Mouse (Mus musculus) cortical plate, adult 2 months (tissue): Measurements from ENCODE around the gene Best1. TPM values are rescaled to one million over a fixed set of nuclear protein-coding genes. Genes with fewer than 3 reads are reported as not detected.

Source experiments
- H3K27ac ChIP-seq: fragments of 200-500 bp; 2 replicates; pipeline ENCODE4 v1.5.1; 2012; ENCODE audit warnings: low read length, control low read depth, inconsistent platforms; ENCODE audit not compliant: insufficient read depth
- H3K4me1 ChIP-seq: fragments of 200-500 bp; 2 replicates; pipeline ENCODE4 v1.6.1; 2011; ENCODE audit warnings: low read length; ENCODE audit not compliant: control insufficient read depth, insufficient read depth
- H3K4me3 ChIP-seq: fragments of 200-500 bp; 2 replicates; pipeline ENCODE4 v1.5.1; 2011; ENCODE audit warnings: mild to moderate bottlenecking, low read length, control low read depth; ENCODE audit not compliant: insufficient read depth
- CTCF ChIP-seq: fragments of 200-500 bp; IDR thresholded peaks from 2 replicates; pipeline ENCODE4 v1.5.1; 2011; ENCODE audit warnings: mild to moderate bottlenecking, control low read depth, low read length; ENCODE audit not compliant: insufficient read depth; ENCODE audit errors: extremely low read depth
- POLR2A ChIP-seq: fragments of 200-500 bp; IDR thresholded peaks from 2 replicates; pipeline ENCODE4 v1.6.1; 2011; ENCODE audit warnings: mild to moderate bottlenecking, low read length, control low read depth; ENCODE audit not compliant: insufficient read depth; ENCODE audit errors: extremely low read depth
- polyA plus RNA-seq: library from polyadenylated mRNA; depleted of rRNA; stranded (reverse); fragments of >200 nt; gene quantifications from 2 replicates; pipeline ENCODE4 v1.2.3, GENCODE M21; 2012

Gene Best1
- polyA plus RNA-seq, 1 experiment = 0.98 TPM

DNA sequence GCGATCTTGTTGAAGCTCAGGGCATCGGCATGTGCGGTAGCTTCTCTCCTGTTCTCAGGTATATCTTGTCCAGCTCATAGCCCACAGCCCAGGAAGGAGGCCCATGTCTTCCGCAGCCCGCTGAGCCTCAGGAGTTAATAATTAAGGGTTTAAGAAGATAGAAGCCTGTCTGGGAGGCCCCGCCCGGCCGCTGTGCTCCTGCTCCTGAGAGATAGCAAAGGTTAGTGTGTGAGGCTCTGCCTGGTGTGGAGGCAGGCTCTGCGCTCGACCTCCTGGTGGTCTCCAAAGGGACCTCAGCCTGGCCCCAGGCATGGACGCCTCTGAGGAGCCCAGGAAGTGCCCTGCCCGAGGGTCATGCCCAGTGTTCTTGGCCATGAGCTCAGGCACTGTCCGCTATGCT is 13.4 kb upstream of the Best1 start:
- TF ChIP-seq CTCF (no peak), POLR2A (no peak)
- Histone ChIP-seq H3K4me3 (no peak overlapping the region), H3K4me1 (no peaks in the 10 kb centered on the region), H3K27ac (no peak overlapping the region)

DNA sequence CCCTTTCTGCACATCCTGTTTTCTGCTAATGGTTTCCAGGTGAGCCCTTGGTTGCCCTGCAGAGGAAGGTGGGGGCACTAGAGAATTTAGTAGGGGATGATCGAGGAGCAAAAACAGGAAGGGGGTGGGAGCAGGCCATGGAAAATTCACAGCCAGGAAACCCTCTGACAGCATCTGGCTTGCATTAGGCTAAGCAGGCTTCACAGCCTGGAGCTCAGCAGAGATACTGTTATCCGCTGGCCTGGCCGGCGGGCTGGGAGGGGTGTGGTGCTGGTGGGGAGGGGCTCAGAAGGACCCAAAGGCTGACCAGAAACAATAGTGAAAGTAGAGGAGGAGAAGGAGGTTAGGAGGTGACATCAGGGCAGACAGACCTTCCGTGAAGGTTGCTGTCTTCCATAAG is 12.5 kb upstream of the Best1 start:
- H3K27ac ChIP-seq = no peak overlapping the region
- no peak overlapping the region for H3K4me3 ChIP-seq
- H3K4me1 ChIP-seq = no peaks in the 10 kb centered on the region
- TF ChIP-seq POLR2A = no peak
- TF ChIP-seq CTCF = no peak

DNA sequence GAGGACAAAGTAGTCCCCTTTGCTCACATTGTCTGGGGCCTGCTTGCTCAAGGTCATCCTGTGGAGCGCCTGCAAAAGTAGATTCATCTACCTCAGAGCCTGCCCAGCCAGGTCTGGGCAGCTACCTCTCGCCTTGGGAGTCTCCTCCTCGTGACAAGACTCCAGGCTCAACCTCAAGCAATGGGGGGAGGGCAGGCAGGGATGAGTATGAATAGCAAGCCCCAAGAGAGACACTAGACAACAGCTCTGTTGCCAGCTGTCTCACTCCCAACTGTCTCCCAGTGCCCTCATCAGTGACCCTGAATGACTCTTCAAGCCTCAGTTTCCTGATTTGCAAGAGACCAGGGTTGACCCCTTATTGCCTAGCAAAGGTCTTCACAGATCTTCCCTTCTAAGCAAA is 11.9 kb upstream of the Best1 start:
- Histone ChIP-seq H3K4me1 (no peaks in the 10 kb centered on the region), H3K4me3 (no peak overlapping the region), H3K27ac (no peak overlapping the region)
- TF ChIP-seq POLR2A = no peak
- no peak for TF ChIP-seq CTCF

GRCm38 (mm10) chr19:10012827-10013278 is 11.4 kb upstream of the Best1 start:
- Histone ChIP-seq H3K4me3 (no peak overlapping the region), H3K4me1 (no peaks in the 10 kb centered on the region), H3K27ac (no peak overlapping the region)
- no peak for TF ChIP-seq CTCF
- TF ChIP-seq POLR2A = no peak

- H3K4me3 ChIP-seq = no peak overlapping the region
- no peaks in the 10 kb centered on the region for H3K4me1 ChIP-seq
- TF ChIP-seq CTCF = no peak
- TF ChIP-seq POLR2A = no peak
- no peak overlapping the region for H3K27ac ChIP-seq
Measured at GRCm38 (mm10) chr19:10011408-10011807, 10.0 kb upstream of the Best1 start.

DNA sequence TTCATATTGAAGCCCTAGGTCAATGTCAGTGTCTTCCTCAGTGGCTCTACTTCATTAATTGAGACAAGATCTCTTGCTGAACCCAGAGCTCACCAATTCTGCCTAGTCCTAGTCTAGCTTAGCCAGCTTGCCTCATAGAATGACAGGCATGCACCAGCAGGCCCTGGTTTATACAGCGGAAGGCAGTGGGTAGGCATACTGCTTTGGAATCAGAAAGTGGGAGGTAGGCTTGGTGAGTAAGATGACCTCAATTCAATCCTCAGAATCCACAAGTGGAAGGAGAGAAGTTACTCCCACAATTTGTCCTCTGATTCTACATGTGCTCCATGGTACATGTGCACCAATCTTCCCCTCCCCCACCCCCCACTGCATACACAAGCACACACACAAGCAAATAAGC is 2.3 kb upstream of the Best1 start:
- Histone ChIP-seq H3K4me3 (no peak overlapping the region), H3K4me1 (peaks cover under 1% of the 10 kb centered on the region; the same call in 1 of the 2 replicates)
- TF ChIP-seq POLR2A = no peak
- TF ChIP-seq CTCF = no peak

DNA sequence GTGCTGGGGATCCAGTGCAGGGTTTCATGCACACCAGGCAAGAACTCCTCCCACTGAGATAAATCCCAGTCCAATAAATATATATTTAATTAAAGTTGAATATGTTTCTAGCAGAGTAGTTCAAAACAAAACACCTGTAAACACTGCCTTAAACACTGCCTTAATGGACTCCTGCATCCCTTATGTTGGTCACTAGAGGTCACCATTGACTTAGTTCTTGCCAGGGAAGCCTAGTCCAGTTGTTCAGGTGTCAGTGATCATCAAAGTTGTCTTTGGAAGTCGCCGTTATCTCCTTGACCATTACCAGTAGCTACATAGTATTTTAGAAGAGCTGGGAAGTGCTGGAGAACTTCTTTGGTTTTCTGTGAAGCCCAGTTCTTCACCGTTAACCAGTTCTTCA is 1.1 kb downstream of the Best1 start:
- Histone ChIP-seq H3K27ac (no peak overlapping the region), H3K4me3 (no peak overlapping the region), H3K4me1 (peaks cover 2% of the 10 kb centered on the region; the same call in 1 of the 2 replicates)
- TF ChIP-seq CTCF (peak; percentile 78), POLR2A (no peak)

More for the DNA sequence above, 2.3 kb upstream of the Best1 start:
- no peak overlapping the region for H3K27ac ChIP-seq

DNA sequence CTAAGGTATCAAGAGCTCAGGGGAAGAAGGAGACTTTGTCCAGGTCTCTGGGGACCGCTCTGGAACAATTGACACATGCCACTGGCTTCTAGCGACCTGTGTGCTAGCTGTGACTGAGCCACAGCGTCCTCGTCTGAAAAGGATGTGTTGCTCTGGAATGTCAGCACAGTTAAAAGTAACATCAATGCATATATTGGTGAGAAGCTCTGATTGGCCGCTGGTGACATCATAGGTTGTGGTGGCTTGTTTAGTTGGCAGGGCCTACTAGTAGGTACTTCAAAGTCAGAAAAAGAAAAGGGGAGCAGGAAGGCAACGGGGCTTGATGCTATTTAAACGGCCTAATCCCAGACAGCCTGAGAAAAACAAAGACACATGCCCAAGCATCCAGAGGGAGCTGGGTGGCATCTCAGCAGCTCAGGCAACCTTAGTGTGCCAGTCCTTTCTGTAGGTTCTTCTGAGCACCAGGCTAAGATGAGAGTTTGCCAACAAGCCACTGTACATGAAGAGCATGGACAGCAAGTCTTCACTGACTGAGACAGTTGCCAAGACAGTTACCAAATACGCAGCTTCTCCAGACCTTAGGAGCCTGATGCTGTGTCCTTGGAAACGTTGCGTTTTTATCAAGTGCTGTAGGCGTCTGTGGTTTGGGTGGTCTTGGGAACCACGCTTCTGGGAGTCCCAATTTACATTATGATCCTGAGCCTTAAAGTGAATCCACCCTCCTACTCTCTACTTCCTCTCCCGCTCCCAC is 2.5 kb downstream of the Best1 start:
- H3K4me3 ChIP-seq = no peak overlapping the region
- H3K27ac ChIP-seq = no peak overlapping the region
- peaks cover 2% of the 10 kb centered on the region; the same call in 1 of the 2 replicates for H3K4me1 ChIP-seq
- TF ChIP-seq CTCF (no peak), POLR2A (no peak)

DNA sequence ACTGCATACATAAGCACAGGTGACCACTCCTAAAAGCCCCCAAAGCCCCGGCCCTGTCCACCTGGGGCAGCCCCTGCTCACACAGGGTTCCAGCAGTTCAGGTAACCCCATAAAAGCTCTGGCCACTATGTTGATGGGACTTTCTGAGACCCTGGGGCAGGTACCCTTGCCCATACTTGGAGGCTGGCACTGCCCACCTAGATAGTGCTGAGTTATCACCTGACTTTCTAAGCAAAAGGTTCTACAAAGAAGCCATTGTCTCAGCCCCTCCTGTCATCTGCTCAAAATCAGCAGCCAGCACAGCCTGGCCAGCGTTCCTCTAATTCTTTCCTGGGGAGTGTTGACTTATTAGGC is 3.4 kb downstream of the Best1 start:
- Histone ChIP-seq H3K4me3 (no peak overlapping the region), H3K4me1 (peaks cover 2% of the 10 kb centered on the region; the same call in 1 of the 2 replicates), H3K27ac (no peak overlapping the region)
- no peak for TF ChIP-seq POLR2A
- no peak for TF ChIP-seq CTCF

DNA sequence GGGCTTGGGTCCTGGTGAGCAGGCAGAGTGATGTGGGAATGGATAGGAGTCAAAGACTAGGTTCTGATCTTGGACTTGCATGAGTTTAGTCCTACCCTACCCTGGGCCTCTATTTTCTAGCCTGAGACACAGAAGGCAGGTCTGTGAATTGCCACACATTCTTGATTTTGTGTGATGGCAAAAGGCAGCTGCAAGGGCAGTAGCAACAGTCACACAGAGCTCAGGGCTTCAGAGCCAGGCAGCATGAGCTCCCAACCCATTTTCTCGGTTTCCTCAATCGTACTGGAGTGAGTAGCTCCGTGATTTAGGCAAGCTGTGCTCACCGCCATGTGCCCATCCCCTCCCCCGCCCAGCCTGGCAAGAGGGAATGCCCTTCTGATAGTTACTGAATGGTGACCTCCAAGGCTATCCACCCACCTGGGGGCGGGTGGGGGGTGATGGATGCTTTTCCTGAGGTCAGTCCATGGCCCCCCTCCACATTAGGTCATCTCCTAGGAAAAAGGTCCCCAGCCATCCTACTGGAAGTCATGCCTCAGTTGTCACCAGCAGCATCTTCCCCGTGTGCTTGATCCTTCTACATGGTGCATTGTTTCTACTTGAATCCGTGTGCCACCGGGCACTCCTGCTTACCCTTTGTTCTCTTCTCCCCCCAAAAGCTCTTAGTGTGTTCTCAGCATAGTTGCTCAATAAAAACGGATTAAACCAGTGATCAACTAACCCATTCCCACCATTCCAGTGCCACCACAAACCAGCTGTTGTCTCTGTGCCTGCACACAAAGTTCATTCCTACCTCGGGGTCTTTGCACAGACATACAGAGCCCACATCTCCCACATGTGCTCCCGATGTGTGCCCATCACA is 4.0 kb downstream of the Best1 start:
- H3K4me3 ChIP-seq = no peak overlapping the region
- no peak for TF ChIP-seq POLR2A
- no peak for TF ChIP-seq CTCF
- H3K27ac ChIP-seq = no peak overlapping the region
- peaks cover 2% of the 10 kb centered on the region; the same call in 1 of the 2 replicates for H3K4me1 ChIP-seq

GRCm38 (mm10) chr19:9993036-9993656 is 8.3 kb downstream of the Best1 start:
- H3K4me3 ChIP-seq = 0 out of 2 replicates have a peak overlapping the region, but pooled peaks have one; percentile 0
- TF ChIP-seq CTCF = peak; percentile 41
- TF ChIP-seq POLR2A = no peak
- H3K27ac ChIP-seq = no peak overlapping the region
- H3K4me1 ChIP-seq = no peaks in the 10 kb centered on the region
